Mouse (Mus musculus): ENCODE results near the gene Cep19. TPM values are rescaled to one million over a fixed set of nuclear protein-coding genes. Genes with fewer than 3 reads are reported as not detected.

Gene Cep19
- polyA plus RNA-seq, 1 experiment from 2014 or later = 22.3 TPM

DNA sequence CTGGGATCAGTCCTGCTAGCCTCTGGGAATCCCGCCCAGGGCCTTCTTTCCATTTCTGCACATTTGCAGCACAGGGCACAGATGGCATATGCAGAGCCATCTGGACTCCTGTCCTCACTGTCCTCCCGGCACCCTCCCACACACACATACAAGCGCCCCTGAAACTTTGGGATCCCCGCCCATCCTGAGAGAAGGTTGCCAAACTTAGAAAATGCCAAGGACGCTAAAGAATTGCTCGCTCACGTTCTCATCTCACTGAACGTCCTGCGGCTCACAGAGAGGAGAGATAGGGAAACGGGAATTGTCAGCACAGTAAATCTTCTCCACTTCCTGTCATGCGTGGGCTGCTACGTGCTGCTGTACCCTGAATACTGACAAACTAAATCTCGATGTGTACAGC lies 54.8 kb downstream of the Cep19 start:
- Histone ChIP-seq H3K9me3 (ENCODE audit: control insufficient read depth) (no peaks in the 10 kb centered on the region), H3K27ac (ENCODE audit: low read depth, low read length) (no peak overlapping the region), H3K9ac (ENCODE audit: low read depth, low read length) (no peak overlapping the region), H3K27me3 (replicated peaks; ENCODE audit: control insufficient read depth, insufficient read depth, low read length) (no peaks in the 10 kb centered on the region), H3K4me1 (replicated peaks; ENCODE audit: control insufficient read depth, insufficient read depth, low read length) (no peaks in the 10 kb centered on the region), H3K36me3 (ENCODE audit: control insufficient read depth, insufficient read depth) (no peaks in the 10 kb centered on the region), H3K4me3 (ENCODE audit: low read depth, low read length) (no peak overlapping the region), H3K4me2 (replicated peaks; ENCODE audit: low read depth) (no peak overlapping the region)
- 60% methylated on average over 13 of the region's 13 CpGs for WGBS
- ATAC-seq = no peak
- no peak for TF ChIP-seq CTCF (IDR thresholded peaks at IDR 0.05; ENCODE audit: low read depth)

DNA sequence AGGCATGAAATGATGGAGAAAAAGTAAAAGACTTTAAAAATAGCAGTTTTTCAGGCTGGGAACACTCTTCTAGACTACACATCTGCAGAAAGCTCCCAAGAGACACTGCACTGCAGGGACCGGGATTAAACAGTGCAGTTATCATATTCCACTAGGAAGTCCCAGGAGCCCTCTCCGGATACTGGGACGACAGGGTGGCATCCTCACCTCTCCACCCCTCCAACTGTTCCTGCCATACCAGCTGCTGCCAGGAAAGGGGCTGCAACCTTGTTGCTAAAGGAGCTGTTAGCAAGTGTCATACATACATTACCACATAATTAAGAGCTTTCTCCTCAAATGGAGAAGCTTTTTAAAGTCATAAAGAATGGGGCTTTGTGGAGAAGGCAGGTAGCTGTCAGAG lies 57.1 kb downstream of the Cep19 start:
- 34% methylated on average over 3 of the region's 3 CpGs for WGBS
- H3K27ac ChIP-seq (ENCODE audit: low read depth, low read length) = no peak overlapping the region
- TF ChIP-seq CTCF (IDR thresholded peaks at IDR 0.05; ENCODE audit: low read depth) = no peak
- ATAC-seq = no peak
- H3K9ac ChIP-seq (ENCODE audit: low read depth, low read length) = no peak overlapping the region
- no peak overlapping the region for H3K4me2 ChIP-seq (replicated peaks; ENCODE audit: low read depth)
- H3K4me1 ChIP-seq (replicated peaks; ENCODE audit: control insufficient read depth, insufficient read depth, low read length) = no peaks in the 10 kb centered on the region
- H3K36me3 ChIP-seq (ENCODE audit: control insufficient read depth, insufficient read depth) = no peaks in the 10 kb centered on the region
- H3K4me3 ChIP-seq (ENCODE audit: low read depth, low read length) = no peak overlapping the region
- no peaks in the 10 kb centered on the region for H3K27me3 ChIP-seq (replicated peaks; ENCODE audit: control insufficient read depth, insufficient read depth, low read length)
- no peaks in the 10 kb centered on the region for H3K9me3 ChIP-seq (ENCODE audit: control insufficient read depth)

DNA sequence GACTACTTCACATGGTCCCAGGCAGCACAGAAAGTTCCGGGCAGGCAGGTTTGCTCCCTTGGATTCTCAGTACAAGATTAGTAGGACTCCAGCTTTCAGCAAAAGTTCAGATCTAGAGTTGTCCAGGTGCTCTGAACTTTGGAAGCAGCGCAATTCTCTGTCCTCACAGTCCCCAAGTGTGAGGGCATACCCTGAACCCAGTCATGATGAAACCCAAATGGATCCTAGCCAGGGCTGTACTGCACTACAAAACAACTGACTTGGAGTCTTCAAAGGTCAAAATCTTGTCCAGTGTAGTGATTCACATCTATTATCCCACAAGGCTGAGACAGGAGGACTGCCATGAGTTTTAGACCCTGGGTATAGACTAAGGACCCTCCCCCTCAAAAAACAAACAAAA lies 57.8 kb downstream of the Cep19 start:
- H3K4me2 ChIP-seq (replicated peaks; ENCODE audit: low read depth) = no peak overlapping the region
- 81% methylated on average over 2 of the region's 2 CpGs for whole genome bisulfite sequencing
- no peaks in the 10 kb centered on the region for H3K27me3 ChIP-seq (replicated peaks; ENCODE audit: control insufficient read depth, insufficient read depth, low read length)
- no peak overlapping the region for H3K4me3 ChIP-seq (ENCODE audit: low read depth, low read length)
- H3K27ac ChIP-seq (ENCODE audit: low read depth, low read length) = no peak overlapping the region
- no peak for ATAC-seq
- no peaks in the 10 kb centered on the region for H3K4me1 ChIP-seq (replicated peaks; ENCODE audit: control insufficient read depth, insufficient read depth, low read length)
- no peak overlapping the region for H3K9ac ChIP-seq (ENCODE audit: low read depth, low read length)
- H3K9me3 ChIP-seq (ENCODE audit: control insufficient read depth) = no peaks in the 10 kb centered on the region
- no peaks in the 10 kb centered on the region for H3K36me3 ChIP-seq (ENCODE audit: control insufficient read depth, insufficient read depth)
- no peak for TF ChIP-seq CTCF (IDR thresholded peaks at IDR 0.05; ENCODE audit: low read depth)

Other genes starting within 250 kb of the Cep19 start
- 568 and 663 TPM in 2 replicates for gene Meltf, start 221.0 kb upstream of the Cep19 start, polyA plus RNA-seq (2015; fragmentation: Nextera tagmentation; extraction: Ambion mirVana)
- gene Pigz, start 165.9 kb upstream of the Cep19 start, polyA plus RNA-seq (2015; fragmentation: Nextera tagmentation; extraction: Ambion mirVana) = 0.39 and 0.54 TPM in 2 replicates
- gene 0610012G03Rik, start 151.3 kb upstream of the Cep19 start, polyA plus RNA-seq (2015; fragmentation: Nextera tagmentation; extraction: Ambion mirVana) = 203 and 214 TPM in 2 replicates
- gene Ncbp2, start 151.3 kb upstream of the Cep19 start, polyA plus RNA-seq (2015; fragmentation: Nextera tagmentation; extraction: Ambion mirVana) = 24.7 and 28.4 TPM in 2 replicates
- 5.0 and 5.2 TPM in 2 replicates for gene Senp5, start 96.5 kb upstream of the Cep19 start, polyA plus RNA-seq (2015; fragmentation: Nextera tagmentation; extraction: Ambion mirVana)
- 23.4 and 25.6 TPM in 2 replicates for gene Pak2, start 20.5 kb upstream of the Cep19 start, polyA plus RNA-seq (2015; fragmentation: Nextera tagmentation; extraction: Ambion mirVana)
- gene Pigx, start 60 bp upstream of the Cep19 start, polyA plus RNA-seq (2015; fragmentation: Nextera tagmentation; extraction: Ambion mirVana) = 68.1 and 71.6 TPM in 2 replicates
- 4.7 and 4.8 TPM in 2 replicates for gene Nrros, start 65.8 kb downstream of the Cep19 start, polyA plus RNA-seq (2015; fragmentation: Nextera tagmentation; extraction: Ambion mirVana)
- gene Bex6, start 80.0 kb downstream of the Cep19 start, polyA plus RNA-seq (2015; fragmentation: Nextera tagmentation; extraction: Ambion mirVana) = 0.13 TPM in 1 of 2 replicates, not detected in the other
- gene Fbxo45, start 147.4 kb downstream of the Cep19 start, polyA plus RNA-seq (2015; fragmentation: Nextera tagmentation; extraction: Ambion mirVana) = 4.9 and 5.1 TPM in 2 replicates
- gene Wdr53, start 147.4 kb downstream of the Cep19 start, polyA plus RNA-seq (2015; fragmentation: Nextera tagmentation; extraction: Ambion mirVana) = 10.7 and 11.8 TPM in 2 replicates
- gene Smco1, start 171.7 kb downstream of the Cep19 start, polyA plus RNA-seq (2015; fragmentation: Nextera tagmentation; extraction: Ambion mirVana) = not detected in 2 replicates
- 11.9 and 14.2 TPM in 2 replicates for gene Rnf168, start 177.7 kb downstream of the Cep19 start, polyA plus RNA-seq (2015; fragmentation: Nextera tagmentation; extraction: Ambion mirVana)
- gene Ubxn7, start 232.5 kb downstream of the Cep19 start, polyA plus RNA-seq (2015; fragmentation: Nextera tagmentation; extraction: Ambion mirVana) = 6.8 and 7.4 TPM in 2 replicates

Data from intestine, postnatal 0 days (tissue).